Mouse (Mus musculus): ENCODE measurements around the gene Ank2. TPM values are rescaled to one million over a fixed set of nuclear protein-coding genes. Genes with fewer than 3 reads are reported as not detected.
A peak's percentile ranks its signal among the peaks of the same experiment; 100 is the strongest.

Gene Ank2
- polyA plus RNA-seq, 1 experiment: 52.1 TPM

DNA sequence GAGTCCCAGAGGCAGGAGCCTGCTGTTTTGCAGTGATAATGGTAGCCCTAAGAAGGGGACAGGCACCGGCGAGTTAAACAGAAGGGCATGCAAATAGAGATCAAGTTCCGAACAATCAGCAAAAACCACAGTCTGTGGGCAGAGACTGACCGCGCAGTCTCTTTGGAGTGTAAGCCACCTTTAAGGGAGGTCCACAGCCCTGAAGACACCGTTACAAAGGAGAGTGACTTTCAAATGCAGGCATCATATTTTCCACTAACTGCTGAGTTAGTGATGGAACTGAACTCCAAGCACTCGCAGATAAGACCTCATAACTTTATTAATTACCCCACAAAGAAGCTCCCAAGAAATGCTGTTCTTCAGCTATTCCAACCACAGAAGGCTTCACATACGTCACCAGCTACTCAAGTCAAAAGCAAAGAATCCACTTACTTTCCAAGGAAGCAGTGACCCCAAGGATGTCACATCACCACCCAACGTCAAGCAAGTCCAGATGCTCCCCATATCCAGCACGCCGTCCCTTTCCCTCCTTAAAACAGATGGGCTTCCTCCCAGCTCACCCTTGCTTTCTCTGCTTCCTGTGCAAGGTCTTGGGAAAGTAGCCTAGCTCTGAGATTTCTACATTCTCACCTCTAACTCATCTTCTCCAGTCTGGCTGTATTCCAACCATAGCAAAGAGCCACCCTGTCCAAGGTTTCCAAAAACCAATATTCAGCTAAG lies 252.0 kb downstream of the Ank2 start:
- Histone ChIP-seq H3K27ac (ENCODE audit: control insufficient read depth, insufficient read depth, low read depth, low read length) (no peak overlapping the region), H3K27me3 (ENCODE audit: control insufficient read depth, insufficient read depth, low read length) (no peaks in the 10 kb centered on the region), H3K36me3 (ENCODE audit: control insufficient read depth, insufficient read depth, low read length) (no peaks in the 10 kb centered on the region), H3K4me1 (ENCODE audit: control insufficient read depth, insufficient read depth, low read length) (no peaks in the 10 kb centered on the region), H3K4me3 (ENCODE audit: control insufficient read depth, low read depth, low read length) (no peak overlapping the region)
- no peak for TF ChIP-seq POLR2A (IDR thresholded peaks at IDR 0.05; ENCODE audit: control insufficient read depth, low read depth, low read length)
- TF ChIP-seq CTCF (IDR thresholded peaks at IDR 0.05; ENCODE audit: control insufficient read depth, insufficient read depth, insufficient replicate concordance, low read depth, low read length): no peak

DNA sequence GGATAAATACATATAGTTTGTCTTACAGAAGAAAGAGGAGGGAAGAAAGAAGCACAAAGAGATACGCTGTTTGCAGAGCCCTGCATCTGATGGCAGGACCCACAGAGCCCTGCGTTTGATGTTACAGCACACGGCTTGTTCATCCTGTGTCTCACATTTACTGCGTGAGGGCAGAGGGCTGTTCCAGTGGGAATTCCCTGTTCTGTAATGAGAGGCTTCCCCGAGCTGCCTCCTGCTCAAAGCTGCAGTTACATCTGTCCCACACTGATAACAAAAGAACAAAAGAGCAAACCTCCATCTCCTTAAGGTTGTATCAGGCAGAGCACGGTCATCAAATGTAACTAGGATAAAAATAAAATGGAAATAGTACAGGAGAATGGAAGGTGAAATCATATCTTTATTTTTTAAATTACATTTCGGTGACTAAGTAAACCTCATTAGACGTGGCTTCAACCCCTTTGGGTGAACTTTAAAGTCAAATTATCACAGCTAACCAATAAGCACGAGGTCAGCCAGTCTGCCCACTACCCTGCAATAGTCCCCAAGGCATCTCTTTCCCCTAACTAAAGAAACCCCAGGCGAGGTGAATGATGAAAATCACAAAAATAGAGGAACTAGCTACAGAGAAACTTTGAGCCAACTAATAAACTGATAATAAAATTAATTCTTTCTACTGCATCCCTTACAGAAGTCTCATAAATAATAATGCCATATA lies 255.1 kb downstream of the Ank2 start:
- no peaks in the 10 kb centered on the region for H3K27me3 ChIP-seq (ENCODE audit: control insufficient read depth, insufficient read depth, low read length)
- no peak for TF ChIP-seq CTCF (IDR thresholded peaks at IDR 0.05; ENCODE audit: control insufficient read depth, insufficient read depth, insufficient replicate concordance, low read depth, low read length)
- no peak for TF ChIP-seq POLR2A (IDR thresholded peaks at IDR 0.05; ENCODE audit: control insufficient read depth, low read depth, low read length)
- H3K4me1 ChIP-seq (ENCODE audit: control insufficient read depth, insufficient read depth, low read length): no peaks in the 10 kb centered on the region
- H3K27ac ChIP-seq (ENCODE audit: control insufficient read depth, insufficient read depth, low read depth, low read length): no peak overlapping the region
- H3K36me3 ChIP-seq (ENCODE audit: control insufficient read depth, insufficient read depth, low read length): no peaks in the 10 kb centered on the region
- no peak overlapping the region for H3K4me3 ChIP-seq (ENCODE audit: control insufficient read depth, low read depth, low read length)

DNA sequence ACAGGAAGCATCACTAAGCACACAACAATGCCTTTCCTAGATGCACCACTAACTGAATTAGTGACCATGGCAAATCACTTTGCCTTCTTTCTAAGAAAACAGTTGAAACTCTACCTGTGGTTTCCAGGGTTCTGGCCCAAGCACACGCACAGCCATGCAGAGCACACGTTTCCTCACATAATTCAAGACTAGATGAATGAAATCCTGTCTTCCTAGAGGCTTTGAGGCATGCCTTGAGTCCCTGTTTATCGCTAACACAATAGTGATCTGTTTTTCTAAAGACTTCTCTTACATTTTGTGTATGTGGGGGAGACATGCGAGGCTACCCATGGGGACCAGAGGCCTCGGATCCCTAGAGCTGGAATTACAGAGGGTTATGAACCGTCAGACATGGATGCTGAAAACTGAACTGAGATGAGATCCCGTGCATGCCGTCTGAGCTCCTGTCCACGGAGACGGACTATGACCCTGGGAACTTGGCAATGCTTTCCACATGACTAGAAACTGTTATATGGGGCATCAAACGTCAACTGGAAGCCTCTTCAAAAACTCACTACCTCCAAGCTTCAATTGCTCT lies 256.8 kb downstream of the Ank2 start:
- H3K27ac ChIP-seq (ENCODE audit: control insufficient read depth, insufficient read depth, low read depth, low read length): no peak overlapping the region
- no peaks in the 10 kb centered on the region for H3K27me3 ChIP-seq (ENCODE audit: control insufficient read depth, insufficient read depth, low read length)
- H3K4me1 ChIP-seq (ENCODE audit: control insufficient read depth, insufficient read depth, low read length): no peaks in the 10 kb centered on the region
- TF ChIP-seq POLR2A (IDR thresholded peaks at IDR 0.05; ENCODE audit: control insufficient read depth, low read depth, low read length) (no peak), CTCF (IDR thresholded peaks at IDR 0.05; ENCODE audit: control insufficient read depth, insufficient read depth, insufficient replicate concordance, low read depth, low read length) (no peak)
- H3K36me3 ChIP-seq (ENCODE audit: control insufficient read depth, insufficient read depth, low read length): no peaks in the 10 kb centered on the region
- H3K4me3 ChIP-seq (ENCODE audit: control insufficient read depth, low read depth, low read length): no peak overlapping the region

DNA sequence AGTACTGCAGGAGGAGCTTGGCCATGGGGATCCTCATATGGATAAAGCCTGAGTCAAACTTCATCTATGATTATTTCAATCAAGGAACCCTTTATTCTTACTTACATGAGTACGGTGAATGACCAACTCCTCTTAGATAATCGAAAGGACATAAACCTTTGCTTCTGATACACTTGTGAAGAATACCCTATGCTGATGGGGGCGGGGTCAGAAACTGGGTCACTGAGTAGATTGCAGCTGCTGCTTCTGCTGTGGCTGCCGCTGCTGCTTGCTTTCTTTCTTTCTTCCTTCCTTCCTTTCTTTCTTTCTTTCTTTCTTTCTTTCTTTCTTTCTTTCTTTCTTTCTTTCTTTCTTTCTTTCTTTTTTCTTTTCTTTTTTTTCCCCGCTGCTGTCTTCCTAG lies 263.9 kb downstream of the Ank2 start:
- H3K27ac ChIP-seq (ENCODE audit: control insufficient read depth, insufficient read depth, low read depth, low read length): no peak overlapping the region
- no peak overlapping the region for H3K4me3 ChIP-seq (ENCODE audit: control insufficient read depth, low read depth, low read length)
- no peaks in the 10 kb centered on the region for H3K27me3 ChIP-seq (ENCODE audit: control insufficient read depth, insufficient read depth, low read length)
- H3K36me3 ChIP-seq (ENCODE audit: control insufficient read depth, insufficient read depth, low read length): no peaks in the 10 kb centered on the region
- TF ChIP-seq POLR2A (IDR thresholded peaks at IDR 0.05; ENCODE audit: control insufficient read depth, low read depth, low read length) (no peak), CTCF (IDR thresholded peaks at IDR 0.05; ENCODE audit: control insufficient read depth, insufficient read depth, insufficient replicate concordance, low read depth, low read length) (no peak)
- H3K4me1 ChIP-seq (ENCODE audit: control insufficient read depth, insufficient read depth, low read length): no peaks in the 10 kb centered on the region

DNA sequence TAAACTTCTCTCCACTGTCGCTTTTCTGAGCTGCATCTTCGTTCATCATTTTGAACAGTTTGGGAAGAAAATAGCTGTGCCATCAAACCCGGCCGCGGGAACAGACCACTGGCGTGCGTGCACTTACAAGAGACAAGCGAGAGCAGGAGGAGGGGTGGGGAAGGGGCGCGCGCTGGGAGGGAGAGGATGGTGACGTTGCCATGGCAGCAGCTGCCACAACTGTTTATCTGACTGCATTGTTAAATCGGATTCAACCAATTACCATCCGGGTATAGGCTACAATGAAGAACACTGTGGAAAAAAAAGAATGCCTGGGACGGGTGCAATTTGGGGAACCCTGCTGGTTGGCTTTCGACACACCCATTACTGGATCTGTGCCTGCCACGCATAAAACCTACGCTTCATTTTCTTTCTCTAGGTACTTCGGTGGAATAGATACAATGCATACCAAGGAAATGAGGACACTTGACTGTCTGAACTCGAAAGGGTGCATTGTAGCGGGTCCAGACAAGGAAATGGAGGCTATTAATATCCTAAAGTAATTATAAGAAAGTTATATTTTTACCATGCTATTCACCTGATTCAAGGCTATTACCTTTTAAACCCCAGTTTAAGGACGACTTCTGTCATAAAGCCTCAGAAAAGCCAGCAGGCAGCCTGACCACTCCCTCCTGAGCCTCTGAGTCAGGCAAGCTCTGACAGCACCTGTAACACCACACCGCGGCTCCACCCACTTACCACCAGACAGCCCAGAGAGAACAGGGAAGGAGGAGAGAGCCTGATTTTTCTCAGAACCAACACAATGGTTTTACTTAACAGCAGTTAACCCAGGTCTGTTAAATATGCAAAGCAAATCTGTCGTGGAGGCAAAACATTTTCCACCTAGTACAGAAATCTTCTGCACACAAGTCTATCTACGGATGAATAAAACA lies 273.1 kb downstream of the Ank2 start:
- H3K4me3 ChIP-seq (ENCODE audit: control insufficient read depth, low read depth, low read length): peak overlapping the region; percentile 18; the same call in 1 of the 2 replicates
- H3K27me3 ChIP-seq (ENCODE audit: control insufficient read depth, insufficient read depth, low read length): no peaks in the 10 kb centered on the region
- peaks cover 9% of the 10 kb centered on the region for H3K4me1 ChIP-seq (ENCODE audit: control insufficient read depth, insufficient read depth, low read length)
- H3K36me3 ChIP-seq (ENCODE audit: control insufficient read depth, insufficient read depth, low read length): no peaks in the 10 kb centered on the region
- no peak overlapping the region for H3K27ac ChIP-seq (ENCODE audit: control insufficient read depth, insufficient read depth, low read depth, low read length)
- TF ChIP-seq CTCF (IDR thresholded peaks at IDR 0.05; ENCODE audit: control insufficient read depth, insufficient read depth, insufficient replicate concordance, low read depth, low read length) (no peak), POLR2A (IDR thresholded peaks at IDR 0.05; ENCODE audit: control insufficient read depth, low read depth, low read length) (no peak)

DNA sequence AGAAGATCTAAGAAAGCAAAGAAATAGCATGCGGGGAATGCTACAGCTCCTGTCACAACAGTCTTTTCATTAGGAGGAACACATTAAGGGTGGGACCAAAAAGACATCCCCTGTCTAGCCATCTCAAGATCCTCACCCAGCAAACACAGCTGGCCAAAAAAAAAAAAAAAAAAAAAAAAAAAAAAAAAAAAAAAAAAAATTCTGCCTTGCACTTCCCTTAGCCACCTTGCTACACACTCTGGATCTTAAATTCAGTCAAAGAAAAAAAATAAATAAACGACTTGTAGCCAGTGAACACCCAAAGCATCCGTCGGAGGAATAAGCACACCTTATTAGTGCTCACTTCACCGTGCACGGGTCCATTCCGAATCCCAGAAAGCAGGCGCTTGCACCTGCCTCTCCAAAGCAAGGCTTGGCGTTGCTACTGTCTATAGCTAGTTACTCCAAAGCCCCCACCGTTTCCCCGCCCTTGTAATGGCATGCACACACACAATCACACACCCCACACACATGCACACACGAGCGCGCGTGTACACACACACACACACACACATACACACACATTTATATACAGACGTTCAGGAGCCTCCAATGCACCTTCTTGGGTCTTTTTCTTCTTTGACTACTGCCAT lies 273.9 kb downstream of the Ank2 start:
- H3K27ac ChIP-seq (ENCODE audit: control insufficient read depth, insufficient read depth, low read depth, low read length): no peak overlapping the region
- no peak for TF ChIP-seq POLR2A (IDR thresholded peaks at IDR 0.05; ENCODE audit: control insufficient read depth, low read depth, low read length)
- TF ChIP-seq CTCF (IDR thresholded peaks at IDR 0.05; ENCODE audit: control insufficient read depth, insufficient read depth, insufficient replicate concordance, low read depth, low read length): no peak
- H3K36me3 ChIP-seq (ENCODE audit: control insufficient read depth, insufficient read depth, low read length): no peaks in the 10 kb centered on the region
- H3K27me3 ChIP-seq (ENCODE audit: control insufficient read depth, insufficient read depth, low read length): no peaks in the 10 kb centered on the region
- H3K4me3 ChIP-seq (ENCODE audit: control insufficient read depth, low read depth, low read length): peak overlapping the region; percentile 18
- peaks cover 9% of the 10 kb centered on the region for H3K4me1 ChIP-seq (ENCODE audit: control insufficient read depth, insufficient read depth, low read length)
